Mouse (Mus musculus) lung, embryonic 15.5 days (tissue): ENCODE data around the gene Poldip2. TPM values are rescaled to one million over a fixed set of nuclear protein-coding genes. Genes with fewer than 3 reads are reported as not detected.

Experiments used
- ATAC-seq: fragments of 200-750 bp; cut with Nextera tagmentation; 2 replicates; pipeline ENCODE4 v1.8.0; 2017; ENCODE audit warnings: moderate number of reproducible peaks, borderline replicate concordance; ENCODE audit not compliant: low FRiP score, low TSS enrichment; ENCODE audit errors: extremely low read depth
- H3K27ac ChIP-seq: fragments of 300-500 bp; sonication (generic); 2 replicates; pipeline ENCODE4 v1.5.1; 2015; ENCODE audit warnings: moderate library complexity, mild to moderate bottlenecking, inconsistent platforms
- H3K27me3 ChIP-seq: fragments of 300-500 bp; sonication (generic); 2 replicates; pipeline ENCODE4 v1.6.1; 2015; ENCODE audit warnings: inconsistent platforms
- H3K36me3 ChIP-seq: fragments of 300-500 bp; sonication (generic); 2 replicates; pipeline ENCODE4 v1.6.1; 2015; ENCODE audit warnings: inconsistent platforms
- H3K4me1 ChIP-seq: fragments of 300-500 bp; sonication (generic); 2 replicates; pipeline ENCODE4 v1.6.1; 2015; ENCODE audit warnings: inconsistent platforms
- H3K4me2 ChIP-seq: fragments of 300-500 bp; sonication (generic); 2 replicates; pipeline ENCODE4 v1.6.1; 2015; ENCODE audit warnings: inconsistent platforms, mild to moderate bottlenecking, moderate library complexity
- H3K4me3 ChIP-seq: fragments of 300-500 bp; sonication (generic); 2 replicates; pipeline ENCODE4 v1.5.1; 2015; ENCODE audit warnings: mild to moderate bottlenecking, inconsistent platforms
- H3K9ac ChIP-seq: fragments of 300-500 bp; sonication (generic); 2 replicates; pipeline ENCODE4 v1.6.1; 2015; ENCODE audit warnings: inconsistent platforms
- H3K9me3 ChIP-seq: fragments of 300-500 bp; sonication (generic); 2 replicates; pipeline ENCODE4 v1.6.1; 2016; ENCODE audit warnings: inconsistent platforms
- WGBS: fragments of 180-500 bp; shearing (Covaris S2); methylation state at CpG from one replicate; pipeline ENCODE4 v1.1.7; 2015; 5-methylcytosine and 5-hydroxymethylcytosine counted together
- polyA plus RNA-seq: library from polyadenylated mRNA; unstranded; fragments of >200 nt; fragmentation: Nextera tagmentation; extraction: Ambion mirVana; gene quantifications from 2 replicates; pipeline ENCODE4 v1.2.1, GENCODE M21; 2015

Poldip2 gene
- polyA plus RNA-seq, 1 experiment from 2014 or later, result 158 TPM

DNA sequence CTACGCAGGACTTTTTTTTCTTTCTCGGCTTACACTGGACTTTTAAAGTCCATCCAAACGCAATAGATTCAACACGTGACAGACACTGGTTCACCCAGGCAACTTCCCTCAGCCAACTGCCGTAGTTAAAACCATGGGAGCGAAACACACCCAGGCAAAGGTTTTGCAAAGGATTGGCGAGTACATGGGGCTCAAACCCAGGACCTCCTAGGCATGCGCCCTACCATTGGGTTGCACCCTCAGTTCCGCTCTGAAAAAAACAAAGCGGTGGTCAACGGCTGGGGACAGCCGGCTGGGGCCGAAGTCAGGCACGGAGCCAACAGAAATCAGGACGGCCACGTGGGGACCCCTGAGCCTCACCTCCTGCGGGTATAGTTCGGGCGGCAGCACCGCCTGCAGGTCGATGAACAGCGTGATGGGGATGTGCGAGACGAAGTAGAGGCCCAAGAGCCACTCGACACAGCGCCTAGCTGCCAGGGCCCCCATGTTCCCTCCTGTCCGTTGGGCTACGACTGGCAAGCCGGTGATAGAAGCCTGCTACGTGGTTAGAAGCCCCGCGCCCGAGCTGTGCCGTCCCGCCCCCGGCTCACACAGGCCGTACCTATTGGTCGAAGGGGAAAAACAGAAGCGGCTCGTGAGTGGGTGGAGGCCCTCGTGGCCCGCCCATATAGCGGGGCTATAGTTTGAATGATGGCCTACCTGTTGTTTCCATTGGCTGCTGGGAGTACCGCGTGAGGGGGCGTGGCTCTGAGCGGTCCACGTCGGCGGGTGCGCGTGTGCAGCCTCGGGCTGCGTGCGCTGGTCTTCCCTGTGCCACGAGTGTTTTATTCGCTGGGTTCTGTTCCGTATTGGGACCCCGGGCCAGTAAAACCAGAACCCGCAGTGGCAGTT, 38.4 kb downstream of the Poldip2 start, which contains the start of gene Tmem97:
Gene Tmem97, minus strand, starts transcription at position 610 of the 891 bp plus-strand sequence.
- Histone ChIP-seq H3K9ac (peak within 1 kb of the TSS; percentile 59), H3K36me3 (no peaks in the 10 kb centered on the region), H3K9me3 (no peaks in the 10 kb centered on the region), H3K4me3 (peak within 1 kb of the TSS; percentile 64), H3K27me3 (no peaks in the 10 kb centered on the region), H3K4me2 (peak within 1 kb of the TSS; percentile 66), H3K27ac (peak within 1 kb of the TSS; percentile 85), H3K4me1 (peaks cover 13% of the 10 kb centered on the region)
- under 1% methylated on average over 60 of the region's 60 CpGs for WGBS
- peak; percentile 100 for ATAC-seq

DNA sequence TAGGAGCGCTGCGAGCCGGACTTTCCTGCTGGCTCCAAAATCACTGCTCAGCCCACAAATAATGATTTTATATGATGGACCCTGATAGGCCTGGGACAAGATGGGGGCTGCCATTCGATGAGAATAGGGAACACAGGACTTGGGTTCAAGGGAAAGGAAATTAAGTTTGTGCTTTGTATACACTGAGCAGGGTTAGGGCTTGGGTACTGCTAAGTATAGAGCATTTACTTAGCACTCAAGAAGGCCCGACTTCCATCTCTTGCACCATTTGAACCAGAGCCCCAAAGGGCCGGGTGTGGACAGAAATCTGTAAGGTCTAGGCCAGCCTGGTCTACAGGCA, 39.0 kb downstream of the Poldip2 start:
- peak overlapping the region; percentile 66 for H3K4me2 ChIP-seq
- peak overlapping the region; percentile 52; the same call in 1 of the 2 replicates for H3K9ac ChIP-seq
- peaks cover 13% of the 10 kb centered on the region for H3K4me1 ChIP-seq
- no peaks in the 10 kb centered on the region for H3K9me3 ChIP-seq
- peak; percentile 25; the same call in 1 of the 2 replicates for ATAC-seq
- H3K27ac ChIP-seq, result peak overlapping the region; percentile 54
- peak overlapping the region; percentile 64 for H3K4me3 ChIP-seq
- H3K36me3 ChIP-seq, result no peaks in the 10 kb centered on the region
- no peaks in the 10 kb centered on the region for H3K27me3 ChIP-seq
- 31% methylated on average over 6 of the region's 6 CpGs for WGBS

GRCm38 (mm10) chr11:78555623-78556022, 43.6 kb downstream of the Poldip2 start:
- Histone ChIP-seq H3K36me3 (no peaks in the 10 kb centered on the region), H3K27me3 (no peaks in the 10 kb centered on the region), H3K4me3 (no peak overlapping the region), H3K9ac (no peak overlapping the region), H3K4me2 (no peak overlapping the region), H3K9me3 (no peaks in the 10 kb centered on the region), H3K27ac (no peak overlapping the region), H3K4me1 (no peaks in the 10 kb centered on the region; the same call in 1 of the 2 replicates)
- no peak for ATAC-seq
- WGBS, result 48% methylated on average over 3 of the region's 3 CpGs

DNA sequence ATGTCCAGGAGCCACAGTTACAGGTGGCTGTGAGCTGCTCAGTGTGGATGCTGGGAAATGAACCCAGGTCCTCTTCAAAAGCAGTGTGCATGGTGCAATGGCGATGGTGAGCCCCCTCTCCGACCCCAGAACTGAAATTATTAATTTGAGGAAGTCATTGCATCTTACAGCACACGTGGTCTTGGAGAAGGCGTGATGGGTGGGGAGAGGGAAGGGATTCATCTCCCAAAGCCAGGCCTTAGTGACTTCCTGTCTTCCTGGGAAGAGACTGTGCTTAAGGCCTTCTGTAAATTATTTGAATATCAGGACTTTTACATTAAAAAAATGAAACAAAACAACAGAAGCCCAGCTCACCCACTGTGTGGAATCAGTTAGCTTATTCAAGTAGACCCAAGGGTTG, 44.1 kb downstream of the Poldip2 start:
- no peak overlapping the region for H3K4me2 ChIP-seq
- H3K9ac ChIP-seq, result no peak overlapping the region
- H3K27ac ChIP-seq, result no peak overlapping the region
- no peaks in the 10 kb centered on the region for H3K27me3 ChIP-seq
- H3K9me3 ChIP-seq, result no peaks in the 10 kb centered on the region
- H3K4me1 ChIP-seq, result no peaks in the 10 kb centered on the region; the same call in 1 of the 2 replicates
- 65% methylated on average over 4 of the region's 4 CpGs for WGBS
- H3K4me3 ChIP-seq, result no peak overlapping the region
- no peaks in the 10 kb centered on the region for H3K36me3 ChIP-seq
- no peak for ATAC-seq

DNA sequence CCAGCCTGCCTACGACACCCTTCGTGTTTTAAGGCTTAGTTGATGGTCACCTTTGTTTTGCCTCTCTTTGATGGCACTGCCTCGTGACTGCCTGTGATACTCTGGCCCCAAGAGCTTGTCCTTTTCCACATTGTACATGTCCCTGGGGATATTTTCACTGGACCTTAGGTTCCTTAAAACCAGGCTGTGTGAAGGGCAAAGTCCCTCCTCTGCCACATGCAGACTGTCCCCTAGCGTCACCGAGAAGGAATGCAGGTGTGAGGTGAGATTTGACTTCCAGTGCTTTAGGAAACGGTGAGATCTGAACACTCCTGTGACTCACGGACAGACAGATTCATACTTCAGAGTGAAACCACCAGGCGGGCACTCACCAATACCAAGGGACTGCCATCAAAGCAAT, 45.2 kb downstream of the Poldip2 start:
- H3K27me3 ChIP-seq, result no peaks in the 10 kb centered on the region
- H3K27ac ChIP-seq, result no peak overlapping the region
- no peak overlapping the region for H3K4me3 ChIP-seq
- no peak for ATAC-seq
- H3K36me3 ChIP-seq, result no peaks in the 10 kb centered on the region
- no peaks in the 10 kb centered on the region for H3K9me3 ChIP-seq
- 53% methylated on average over 8 of the region's 8 CpGs for WGBS
- no peaks in the 10 kb centered on the region for H3K4me1 ChIP-seq
- H3K9ac ChIP-seq, result no peak overlapping the region
- H3K4me2 ChIP-seq, result no peak overlapping the region

DNA sequence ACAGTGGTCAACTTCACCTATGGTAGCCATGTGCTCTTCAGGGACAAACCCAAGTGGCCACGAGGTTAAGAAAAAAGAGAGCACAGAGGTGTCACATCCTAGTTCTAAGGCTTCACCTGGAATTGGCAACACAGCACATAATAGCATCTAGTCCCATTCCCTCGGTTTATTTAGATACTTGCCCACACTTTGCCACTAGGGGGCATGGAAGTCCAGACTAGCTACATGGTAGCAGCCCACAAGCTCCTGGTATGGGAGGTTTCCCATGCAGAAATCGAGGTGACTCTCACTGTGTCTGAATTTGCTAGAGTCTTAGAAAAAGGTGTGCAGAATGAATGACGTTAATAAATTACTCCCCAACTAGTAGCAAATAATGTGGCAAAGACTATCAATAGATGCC, 48.5 kb downstream of the Poldip2 start:
- Histone ChIP-seq H3K4me3 (no peak overlapping the region), H3K27me3 (no peaks in the 10 kb centered on the region), H3K27ac (no peak overlapping the region), H3K9ac (no peak overlapping the region), H3K4me2 (no peak overlapping the region), H3K4me1 (no peaks in the 10 kb centered on the region), H3K9me3 (no peaks in the 10 kb centered on the region), H3K36me3 (no peaks in the 10 kb centered on the region)
- 13% methylated on average over 4 of the region's 4 CpGs for WGBS
- ATAC-seq, result no peak

GRCm38 (mm10) chr11:78566775-78567174, 54.8 kb downstream of the Poldip2 start:
- H3K27ac ChIP-seq, result peak overlapping the region; percentile 89
- WGBS, result 26% methylated on average over 6 of the region's 6 CpGs
- no peak overlapping the region for H3K4me3 ChIP-seq
- H3K9ac ChIP-seq, result no peak overlapping the region
- H3K36me3 ChIP-seq, result peaks cover 7% of the 10 kb centered on the region; the same call in 1 of the 2 replicates
- no peaks in the 10 kb centered on the region for H3K27me3 ChIP-seq
- no peaks in the 10 kb centered on the region for H3K9me3 ChIP-seq
- H3K4me1 ChIP-seq, result peaks cover 11% of the 10 kb centered on the region; the same call in 1 of the 2 replicates
- no peak overlapping the region for H3K4me2 ChIP-seq
- ATAC-seq, result peak; percentile 88

DNA sequence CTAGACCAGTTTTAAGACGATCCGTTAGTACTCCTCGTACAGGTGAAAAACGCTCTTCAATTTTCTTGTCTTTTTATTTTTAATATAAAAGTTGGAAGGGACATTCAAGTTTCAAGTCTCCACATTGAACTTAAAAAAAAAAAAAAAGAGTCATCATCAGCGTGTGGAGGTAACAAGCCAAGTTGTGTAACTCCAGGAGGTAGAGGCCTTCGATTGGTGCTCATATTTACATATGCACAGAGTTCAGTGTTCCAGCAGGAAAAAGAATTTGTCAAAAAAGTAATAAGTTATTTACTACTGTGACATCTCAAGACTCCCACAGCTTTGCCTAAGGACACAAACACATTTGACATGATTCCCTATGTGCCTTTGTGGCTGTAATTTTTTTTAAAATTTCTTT, 55.6 kb downstream of the Poldip2 start:
- 75% methylated on average over 6 of the region's 6 CpGs for WGBS
- no peak overlapping the region for H3K9ac ChIP-seq
- peaks cover 14% of the 10 kb centered on the region; the same call in 1 of the 2 replicates for H3K36me3 ChIP-seq
- H3K9me3 ChIP-seq, result no peaks in the 10 kb centered on the region
- ATAC-seq, result no peak
- no peak overlapping the region for H3K27ac ChIP-seq
- H3K4me1 ChIP-seq, result peaks cover 11% of the 10 kb centered on the region; the same call in 1 of the 2 replicates
- H3K27me3 ChIP-seq, result no peaks in the 10 kb centered on the region
- no peak overlapping the region for H3K4me2 ChIP-seq
- no peak overlapping the region for H3K4me3 ChIP-seq

GRCm38 (mm10) chr11:78568827-78569226, 56.8 kb downstream of the Poldip2 start:
- no peak overlapping the region for H3K4me2 ChIP-seq
- H3K36me3 ChIP-seq, result peaks cover 20% of the 10 kb centered on the region; the same call in 1 of the 2 replicates
- H3K27me3 ChIP-seq, result no peaks in the 10 kb centered on the region
- no peak for ATAC-seq
- H3K9ac ChIP-seq, result no peak overlapping the region
- no peak overlapping the region for H3K4me3 ChIP-seq
- no peaks in the 10 kb centered on the region for H3K9me3 ChIP-seq
- H3K4me1 ChIP-seq, result peaks cover 11% of the 10 kb centered on the region; the same call in 1 of the 2 replicates
- 78% methylated on average over 10 of the region's 10 CpGs for WGBS
- no peak overlapping the region for H3K27ac ChIP-seq

DNA sequence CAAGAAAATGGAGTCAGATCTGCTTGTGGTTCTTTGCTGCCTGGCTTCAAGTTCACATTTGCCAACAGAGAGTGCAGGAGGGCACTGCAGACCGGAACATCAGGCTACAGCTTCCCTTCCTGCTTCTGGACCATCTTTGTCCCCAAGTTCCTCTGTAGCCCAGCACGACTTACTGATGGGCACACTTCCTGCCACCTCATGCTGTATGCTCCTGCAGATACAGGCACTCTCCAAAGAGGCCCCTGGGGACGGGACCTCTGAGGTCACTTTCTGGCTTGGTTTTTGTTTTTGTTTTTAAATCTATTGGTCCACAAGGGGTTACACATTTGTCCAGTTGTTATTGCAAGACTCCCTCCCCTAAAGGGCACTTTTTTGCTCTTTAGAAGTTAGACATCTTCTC, 57.8 kb downstream of the Poldip2 start:
- WGBS, result 53% methylated on average over 3 of the region's 3 CpGs
- peaks cover 24% of the 10 kb centered on the region; the same call in 1 of the 2 replicates for H3K36me3 ChIP-seq
- no peak for ATAC-seq
- H3K4me2 ChIP-seq, result no peak overlapping the region
- H3K9me3 ChIP-seq, result no peaks in the 10 kb centered on the region
- no peak overlapping the region for H3K9ac ChIP-seq
- peak overlapping the region; percentile 37 for H3K27ac ChIP-seq
- peaks cover 11% of the 10 kb centered on the region; the same call in 1 of the 2 replicates for H3K4me1 ChIP-seq
- no peak overlapping the region for H3K4me3 ChIP-seq
- H3K27me3 ChIP-seq, result no peaks in the 10 kb centered on the region

DNA sequence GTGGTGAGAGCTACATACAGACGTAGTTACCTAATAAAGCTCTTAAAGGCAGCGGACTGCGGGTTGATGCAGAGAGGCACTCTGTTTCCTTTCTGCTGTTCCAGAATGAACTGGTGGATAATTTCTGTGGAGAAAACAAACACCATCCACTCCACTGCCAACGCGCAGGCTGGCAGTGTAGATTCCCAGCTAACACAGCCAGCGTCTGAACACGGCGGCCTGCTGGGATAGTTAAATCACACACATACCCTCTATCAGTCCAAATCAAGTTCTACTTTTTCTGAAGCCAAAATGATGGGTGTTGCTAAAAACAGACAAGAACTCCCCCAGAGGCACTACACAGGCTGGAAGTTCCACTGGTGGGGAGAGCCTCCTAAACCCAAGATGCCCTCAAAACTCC, 59.4 kb downstream of the Poldip2 start:
- WGBS, result 96% methylated on average over 8 of the region's 8 CpGs
- H3K4me2 ChIP-seq, result no peak overlapping the region
- no peak for ATAC-seq
- peaks cover 5% of the 10 kb centered on the region; the same call in 1 of the 2 replicates for H3K4me1 ChIP-seq
- no peak overlapping the region for H3K27ac ChIP-seq
- H3K27me3 ChIP-seq, result no peaks in the 10 kb centered on the region
- H3K36me3 ChIP-seq, result peaks cover 27% of the 10 kb centered on the region
- no peaks in the 10 kb centered on the region for H3K9me3 ChIP-seq
- no peak overlapping the region for H3K4me3 ChIP-seq
- no peak overlapping the region for H3K9ac ChIP-seq

DNA sequence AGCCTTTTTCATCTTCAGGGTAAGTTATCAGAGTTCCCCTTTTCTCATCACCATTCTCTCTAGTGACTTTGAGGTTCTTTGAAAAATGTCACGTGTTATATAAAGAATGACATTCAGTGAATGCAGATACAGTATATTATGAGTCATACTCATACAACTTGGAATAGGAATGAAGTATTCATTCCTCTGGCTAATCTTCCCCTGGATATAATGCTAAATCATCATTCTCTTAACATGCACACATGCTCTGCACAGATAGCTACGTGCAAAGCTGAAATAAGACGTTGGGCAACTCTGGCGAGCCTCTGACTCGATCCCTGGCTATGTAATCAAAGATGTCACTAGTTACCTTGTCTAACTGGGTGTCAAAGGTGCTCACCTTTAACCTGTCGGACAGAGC, 59.9 kb downstream of the Poldip2 start:
- no peaks in the 10 kb centered on the region for H3K9me3 ChIP-seq
- H3K27me3 ChIP-seq, result no peaks in the 10 kb centered on the region
- 0 out of 2 replicates have a peak, but pooled peaks cover 4% of the 10 kb centered on the region for H3K4me1 ChIP-seq
- H3K36me3 ChIP-seq, result peaks cover 30% of the 10 kb centered on the region
- no peak for ATAC-seq
- no peak overlapping the region for H3K27ac ChIP-seq
- no peak overlapping the region for H3K9ac ChIP-seq
- no peak overlapping the region for H3K4me3 ChIP-seq
- WGBS, result 83% methylated on average over 6 of the region's 6 CpGs
- no peak overlapping the region for H3K4me2 ChIP-seq
